Mouse (Mus musculus) E14TG2a.4 (cell line): ENCODE measurements around the gene Aste1.

ENCODE experiments used
- CTCF ChIP-seq: conservative IDR thresholded peaks from 2 replicates; pipeline ENCODE4 v1.5.1; 2014; ENCODE audit warnings: low read length
- POU5F1 ChIP-seq: IDR thresholded peaks from 2 replicates; pipeline ENCODE4 v1.6.1; 2014; ENCODE audit warnings: low read length, borderline replicate concordance

GRCm38 (mm10) chr9:105408549-105408948 lies 13.4 kb downstream of the Aste1 start:
- no peak for TF ChIP-seq CTCF
- no peak for TF ChIP-seq POU5F1
